Mouse (Mus musculus) heart, adult 9 months (tissue): Measurements from ENCODE around the gene Olfr319.
"Not testable (repeated sequence)": the region's sequence is repeated elsewhere in the genome, so short reads cannot be mapped to it uniquely, and the experiment has no call there.

Source experiments
- DNase-seq, 2 experiments: peaks; one replicate each; pipeline ENCODE4 v3.0.0; 2022; ENCODE audit warnings: low spot score in 2 of 2

The Olfr319 gene

DNA sequence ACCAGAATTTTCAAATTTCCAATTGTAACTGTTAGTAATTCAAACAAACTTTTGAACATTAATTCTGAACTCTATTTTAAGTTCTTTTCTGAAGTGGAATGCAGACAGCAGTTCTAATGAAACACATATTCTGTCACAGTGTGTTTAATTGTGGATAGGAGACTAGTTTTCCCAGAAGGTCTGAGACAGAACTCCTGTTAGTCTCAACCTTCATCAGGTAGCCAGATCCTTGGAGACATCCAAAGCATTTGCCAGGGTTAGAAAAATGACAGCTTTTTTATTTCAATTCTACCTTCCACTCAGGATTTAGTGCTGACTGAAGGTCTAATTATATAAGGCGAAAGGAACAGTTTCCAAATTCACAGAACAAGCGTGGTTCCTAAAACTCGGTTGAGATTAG lies at the start of gene Olfr319:
Olfr319 (plus strand) TSS at position 301 of the 400 bp plus-strand sequence.
- no peak for DNase-seq

DNA sequence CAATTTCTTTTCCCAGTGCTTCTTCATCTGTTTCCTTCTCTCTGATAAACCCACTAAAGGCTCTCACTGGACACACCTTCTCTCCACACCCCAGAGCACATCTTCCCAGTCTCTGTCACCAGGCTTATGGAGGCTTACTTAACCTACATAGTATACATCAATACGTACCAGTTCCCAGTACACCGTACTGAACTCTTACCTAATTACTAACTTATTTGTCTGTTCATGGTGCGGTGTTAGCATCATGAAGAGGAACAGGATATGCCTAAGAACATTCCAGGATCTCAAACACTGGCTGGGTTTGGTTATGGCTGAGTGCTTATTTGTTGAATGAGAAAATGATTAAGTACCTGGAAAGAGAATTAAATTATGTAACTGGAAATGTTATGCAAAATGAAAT lies 43.8 kb upstream of the Olfr319 start:
- DNase-seq: no peak

DNA sequence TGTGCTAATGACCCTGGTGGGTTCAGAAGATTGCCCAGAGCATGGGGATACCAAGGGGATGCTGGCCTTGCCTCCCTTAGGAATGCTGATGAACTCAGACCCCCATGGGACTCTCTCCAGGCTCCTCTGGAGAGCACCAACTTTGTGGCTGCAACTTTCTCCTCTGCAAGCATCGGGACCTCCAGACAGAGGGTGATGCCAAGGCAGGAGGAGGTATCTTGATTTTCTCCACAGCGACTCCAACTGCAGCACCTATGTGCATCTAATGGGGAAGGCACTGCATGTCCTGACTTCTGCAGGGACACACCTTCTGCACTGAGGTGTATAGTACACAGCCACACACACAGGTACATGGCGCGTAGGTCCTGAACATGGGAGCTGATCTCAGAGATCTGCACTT lies 40.4 kb upstream of the Olfr319 start, which contains the start of gene Olfr322:
Olfr322 (plus strand) TSS at position 187 of the 400 bp plus-strand sequence.
- no peak for DNase-seq

DNA sequence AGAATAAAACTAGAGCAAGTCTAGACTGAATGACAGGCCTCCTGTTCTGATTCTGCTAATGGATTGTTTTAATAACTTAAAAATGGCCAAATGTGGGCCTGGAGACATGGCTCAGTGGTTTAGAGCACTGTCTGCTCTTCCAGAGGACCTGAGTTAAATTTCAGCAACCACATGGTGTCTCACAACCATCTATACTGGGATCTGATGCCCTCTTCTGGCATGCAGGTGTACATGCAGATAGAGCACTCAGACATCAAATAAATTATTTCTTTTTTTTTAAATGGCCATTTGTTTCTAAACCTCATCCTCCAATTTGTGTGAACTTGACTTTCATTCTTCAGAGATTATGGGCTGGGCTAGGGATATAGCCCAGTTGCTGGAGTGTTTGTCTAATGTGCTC lies 29.7 kb upstream of the Olfr319 start:
- DNase-seq: no peak

DNA sequence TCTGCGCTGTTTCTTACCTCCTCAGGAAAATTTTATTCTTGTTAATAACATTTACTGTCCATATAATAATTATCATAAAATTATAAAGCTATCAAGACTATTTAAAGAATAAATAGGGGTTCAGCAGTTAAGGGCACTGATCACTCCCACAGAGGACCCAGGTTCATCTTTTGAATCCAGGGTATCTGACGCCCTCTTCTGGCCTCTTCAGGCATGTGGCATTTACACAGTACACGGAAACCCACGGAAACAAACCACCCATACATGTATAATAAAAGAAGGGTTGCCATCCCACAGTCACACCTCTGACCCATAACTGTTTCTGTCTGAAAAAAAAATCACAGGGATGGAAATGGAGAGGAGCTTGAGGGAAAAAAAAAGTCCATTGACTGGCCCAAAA lies 27.1 kb upstream of the Olfr319 start:
- DNase-seq: no peak

DNA sequence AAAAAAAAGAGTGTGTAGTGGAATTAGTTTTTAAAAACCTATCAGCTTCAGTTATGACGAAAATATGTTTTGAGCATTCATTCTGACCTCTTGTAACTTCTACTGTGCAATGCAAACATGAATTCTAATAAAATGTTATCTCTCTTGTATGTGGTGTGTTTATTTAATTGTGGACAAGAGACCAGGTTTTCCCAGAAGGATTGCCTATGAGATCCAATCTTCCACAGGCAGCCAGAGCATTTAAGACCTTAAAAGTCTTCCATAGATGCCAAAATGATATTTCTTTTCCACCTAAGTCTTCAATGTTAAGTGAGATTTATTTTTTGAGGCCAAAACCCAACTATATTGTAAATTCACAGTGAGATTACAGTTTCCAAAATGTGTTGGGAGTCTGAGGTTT lies 18.2 kb upstream of the Olfr319 start, which contains the start of gene Olfr320:
Olfr320 (plus strand) TSS at position 301 of the 400 bp plus-strand sequence.
- DNase-seq: no peak

DNA sequence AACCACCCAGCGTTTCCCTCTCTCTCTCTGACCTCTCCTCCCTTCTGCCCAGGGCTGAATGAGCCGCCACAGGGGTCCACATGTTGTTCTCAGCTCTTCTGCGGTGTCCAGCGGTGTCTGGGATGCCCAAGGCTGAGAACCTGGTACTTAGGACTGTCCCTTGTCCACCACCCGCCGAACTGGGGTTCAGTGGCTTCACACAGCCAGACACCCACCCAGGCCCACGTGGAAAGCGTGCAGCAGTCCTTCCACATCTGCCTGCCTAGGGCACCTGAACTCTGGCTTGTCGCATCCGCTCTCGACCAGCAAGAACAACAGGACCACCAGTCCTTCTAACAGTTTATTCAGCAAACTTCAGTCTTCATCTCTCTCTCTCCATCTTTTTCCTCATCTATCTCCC lies 10.1 kb downstream of the Olfr319 start:
- no peak for DNase-seq

DNA sequence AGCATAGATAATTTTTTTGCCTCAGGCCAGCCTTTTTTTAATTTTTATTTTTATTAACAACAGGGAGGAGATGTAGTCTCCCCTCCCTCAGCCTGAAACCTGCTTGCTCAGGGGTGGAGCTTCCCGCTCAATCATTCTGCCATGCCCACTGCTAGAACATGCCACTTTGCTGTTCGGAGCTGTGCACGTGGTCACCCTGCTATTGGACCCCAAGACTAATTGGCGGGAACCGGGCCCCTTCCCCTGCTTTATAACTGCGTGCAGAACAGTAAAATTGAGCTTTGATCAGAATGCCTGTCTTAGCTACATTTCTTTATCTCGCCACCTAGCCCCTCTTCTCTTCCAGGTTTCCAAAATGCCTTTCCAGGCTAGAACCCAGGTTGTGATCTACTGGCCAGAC lies 18.8 kb downstream of the Olfr319 start:
- not testable (repeated sequence) for DNase-seq

DNA sequence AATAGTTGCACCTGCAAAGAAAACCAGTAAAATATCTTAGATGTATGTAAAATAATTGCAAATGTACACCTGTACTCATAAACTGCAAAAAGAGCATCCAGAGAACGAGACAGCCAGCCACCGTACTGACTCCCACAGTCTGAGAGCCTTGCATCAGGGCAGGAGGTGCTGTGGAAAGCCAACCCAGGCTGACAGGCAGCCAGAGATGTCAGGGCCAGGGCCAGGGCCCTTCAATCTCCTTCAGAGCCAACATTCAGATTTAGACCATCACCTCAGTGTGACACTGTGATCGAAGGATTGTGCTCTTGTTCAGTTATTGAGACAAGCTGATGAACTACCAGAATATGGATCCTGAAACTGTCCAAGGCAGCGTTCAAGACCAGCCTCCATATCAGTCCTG lies 20.7 kb downstream of the Olfr319 start:
- no peak for DNase-seq

DNA sequence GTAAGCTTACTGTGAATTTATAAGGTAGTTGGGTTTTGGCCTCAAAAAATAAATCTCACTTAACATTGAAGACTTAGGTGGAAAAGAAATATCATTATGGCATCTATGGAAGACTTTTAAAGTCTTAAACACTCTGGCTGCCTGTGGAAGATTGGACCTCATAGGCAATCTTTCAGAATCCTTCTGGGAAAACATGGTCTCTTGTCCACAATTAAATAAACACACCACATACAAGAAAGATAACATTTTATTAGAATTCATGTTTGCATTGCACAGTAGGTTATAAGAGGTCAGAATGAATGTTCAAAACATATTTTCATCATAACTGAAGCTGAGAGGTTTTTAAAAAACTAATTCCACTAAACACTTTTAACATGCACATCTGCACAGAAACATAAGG lies 25.0 kb downstream of the Olfr319 start, which contains the start of gene Olfr318:
Olfr318 (minus strand) TSS at position 101 of the 400 bp plus-strand sequence.
- DNase-seq: no peak

DNA sequence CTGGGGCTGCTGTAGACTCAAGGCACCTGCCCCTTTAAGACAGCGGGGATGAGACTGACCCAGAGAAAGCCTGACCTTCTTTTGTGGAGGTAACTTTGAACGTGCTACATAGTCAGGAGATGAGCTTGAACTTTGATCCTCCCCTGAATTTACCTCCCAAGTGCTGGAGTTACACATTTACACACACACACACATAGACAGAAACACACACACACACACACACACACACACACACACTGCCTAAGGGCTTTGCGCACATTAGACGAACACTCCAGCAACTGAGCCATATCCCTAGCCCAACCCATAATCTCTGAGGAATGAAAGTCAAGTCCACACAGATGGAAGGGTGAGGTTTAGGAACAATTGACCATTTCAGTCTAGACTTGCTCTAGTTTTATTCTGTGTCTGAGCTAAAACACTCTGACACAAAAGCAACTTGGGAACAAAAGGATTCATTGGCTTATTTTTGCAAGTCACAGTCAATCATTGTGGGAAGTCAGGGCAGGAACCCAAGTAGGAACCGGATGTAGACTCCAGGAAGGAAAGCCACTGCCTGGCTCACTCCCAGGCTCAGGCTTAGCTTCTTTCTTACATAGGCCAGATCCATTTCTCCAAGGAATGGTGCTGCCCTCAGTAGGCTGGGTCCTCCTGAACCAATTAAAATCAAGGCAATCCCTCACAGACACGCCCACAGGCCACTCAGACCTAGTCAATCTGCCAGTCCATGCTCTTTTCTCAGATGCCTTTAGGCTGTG lies 29.1 kb downstream of the Olfr319 start:
- DNase-seq: not testable (repeated sequence)

DNA sequence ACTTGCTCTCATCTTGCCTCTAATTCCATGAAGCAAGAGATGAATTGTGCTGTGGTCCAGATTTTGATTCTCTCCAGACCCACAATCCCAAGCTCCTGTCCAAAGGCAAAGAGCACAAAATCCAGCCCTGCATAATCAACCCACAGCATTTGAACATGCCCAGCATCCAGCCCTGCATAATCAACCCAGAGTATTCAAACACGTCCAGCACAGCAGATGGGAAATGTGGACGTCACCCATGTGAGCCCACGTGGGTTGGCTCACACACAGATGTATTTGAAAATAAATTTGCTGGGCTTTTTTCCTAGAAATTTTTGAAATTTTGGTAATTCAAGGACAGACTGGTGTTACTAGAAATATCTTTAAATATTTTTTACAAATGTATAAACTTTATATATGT lies 34.4 kb downstream of the Olfr319 start:
- no peak for DNase-seq

DNA sequence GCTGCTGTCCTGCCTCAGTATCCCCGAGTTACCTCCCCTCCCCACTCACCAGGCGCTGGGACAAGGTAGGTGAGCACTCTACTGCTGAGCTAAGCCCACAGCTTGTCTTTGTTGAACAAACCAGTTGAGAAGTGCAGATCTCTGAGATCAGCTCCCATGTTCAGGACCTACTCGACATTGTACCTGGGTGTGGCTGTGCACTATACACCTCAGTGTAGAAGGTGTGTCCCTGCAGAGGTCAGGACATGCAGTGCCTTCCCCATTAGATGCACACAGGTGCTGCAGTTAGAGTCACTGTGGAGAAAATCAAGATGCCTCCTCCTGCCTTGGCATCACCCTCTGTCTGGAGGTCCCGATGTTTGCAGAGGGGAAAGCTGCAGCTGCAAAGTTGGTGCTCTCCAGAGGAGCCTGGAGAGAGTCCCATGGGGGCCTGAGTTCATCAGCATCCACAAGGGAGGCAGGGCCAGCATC lies 39.9 kb downstream of the Olfr319 start, which contains the start of gene Olfr317:
Olfr317 (minus strand) TSS at position 421 of the 471 bp plus-strand sequence.
- no peak for DNase-seq

DNA sequence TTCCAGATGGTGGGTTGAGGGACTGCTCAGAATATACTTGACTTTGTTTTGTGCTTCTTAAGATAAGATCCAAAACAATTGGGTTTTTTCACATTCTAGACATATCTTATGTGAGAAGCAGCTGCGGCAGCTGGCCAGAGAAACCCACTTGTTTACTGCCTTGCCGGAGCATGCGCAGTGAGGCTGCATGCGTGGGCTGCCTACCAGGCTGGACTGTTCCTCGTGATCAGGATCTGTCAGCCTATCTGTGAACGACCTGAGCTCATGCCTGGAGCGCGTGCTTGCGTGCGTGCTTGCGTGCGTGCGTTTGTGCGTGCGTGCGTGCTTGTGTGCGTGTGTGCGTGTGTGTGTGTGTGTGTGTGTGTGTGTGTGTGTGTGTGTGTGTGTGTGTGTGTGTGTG lies 52.1 kb downstream of the Olfr319 start:
- DNase-seq: not testable (repeated sequence)

DNA sequence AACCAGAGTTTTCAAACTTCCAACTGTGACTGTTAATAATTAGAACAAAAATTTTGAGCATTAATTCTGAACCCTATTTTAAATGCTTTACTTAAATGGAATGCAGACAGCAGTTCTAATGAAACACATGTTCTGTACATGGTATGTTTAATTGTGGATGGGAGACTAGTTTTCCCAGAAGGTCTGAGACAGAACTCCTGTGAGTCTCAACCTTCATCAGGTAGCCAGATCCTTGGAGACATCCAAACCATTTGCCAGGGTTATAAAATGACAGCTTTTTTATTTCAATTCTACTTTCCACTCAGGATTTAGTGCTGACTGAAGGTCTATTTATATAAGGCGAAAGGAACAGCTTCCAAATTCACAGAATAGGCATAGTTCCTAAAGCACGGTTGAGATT lies 53.5 kb downstream of the Olfr319 start, which contains the start of gene Olfr316:
Olfr316 (plus strand) TSS at position 301 of the 400 bp plus-strand sequence.
- no peak for DNase-seq
